Mouse (Mus musculus) CH12F3 (cell line): ENCODE measurements around the gene Gatc.

ENCODE experiments used
- in situ Hi-C: fragments of 300-500 bp; cut with MboI; formaldehyde crosslinking; loops from 2 replicates; pipeline ENCODE4 v1.14.3; 2020; ENCODE audit warnings: low sequenced_read_pairs

Gatc gene

GRCm38 (mm10) chr5:115284735-115285134, 56.2 kb downstream of the Gatc start:
- in situ Hi-C loops = no loop called here
